Mouse (Mus musculus) heart, embryonic 12.5 days (tissue): ENCODE results near the gene Esam. TPM values are rescaled to one million over a fixed set of nuclear protein-coding genes. Genes with fewer than 3 reads are reported as not detected.

Source experiments
- ATAC-seq: fragments of 200-750 bp; cut with Nextera tagmentation; 2 replicates; pipeline ENCODE4 v1.8.0; 2017; ENCODE audit warnings: moderate TSS enrichment, moderate library complexity; ENCODE audit not compliant: insufficient number of reproducible peaks, low FRiP score
- H3K27ac ChIP-seq: fragments of 300-500 bp; sonication (generic); 2 replicates; pipeline ENCODE4 v1.5.1; 2016; ENCODE audit warnings: mild to moderate bottlenecking, moderate library complexity; ENCODE audit not compliant: poor library complexity, severe bottlenecking
- H3K27me3 ChIP-seq: fragments of 300-500 bp; sonication (generic); replicated peaks from 2 replicates; pipeline ENCODE4 v1.6.1; 2016; ENCODE audit warnings: mild to moderate bottlenecking, moderate library complexity
- H3K36me3 ChIP-seq: fragments of 300-500 bp; sonication (generic); 2 replicates; pipeline ENCODE4 v1.6.1; 2016; ENCODE audit warnings: mild to moderate bottlenecking, moderate library complexity
- H3K4me1 ChIP-seq: fragments of 300-500 bp; sonication (generic); replicated peaks from 2 replicates; pipeline ENCODE4 v1.6.1; 2016; ENCODE audit warnings: mild to moderate bottlenecking
- H3K4me2 ChIP-seq: fragments of 300-500 bp; sonication (generic); 2 replicates; pipeline ENCODE4 v1.6.1; 2016; ENCODE audit warnings: mild to moderate bottlenecking, moderate library complexity
- H3K4me3 ChIP-seq: fragments of 300-500 bp; sonication (generic); 2 replicates; pipeline ENCODE4 v1.5.1; 2016; ENCODE audit warnings: mild to moderate bottlenecking
- H3K9ac ChIP-seq: fragments of 300-500 bp; sonication (generic); 2 replicates; pipeline ENCODE4 v1.6.1; 2016; ENCODE audit warnings: mild to moderate bottlenecking, moderate library complexity
- H3K9me3 ChIP-seq: fragments of 300-500 bp; sonication (generic); replicated peaks from 2 replicates; pipeline ENCODE4 v1.6.1; 2016; ENCODE audit warnings: mild to moderate bottlenecking, moderate library complexity
- WGBS: fragments of 180-500 bp; shearing (Covaris S2); methylation state at CpG from one replicate; pipeline ENCODE4 v1.1.7; 2016; 5-methylcytosine and 5-hydroxymethylcytosine counted together
- polyA plus RNA-seq: library from polyadenylated mRNA; unstranded; fragments of >200 nt; fragmentation: Nextera tagmentation; extraction: Ambion mirVana; gene quantifications from 2 replicates; pipeline ENCODE4 v1.2.1, GENCODE M21; 2016

Esam gene
- polyA plus RNA-seq, 1 experiment from 2014 or later, result 54.6 TPM

GRCm38 (mm10) chr9:37536851-37537250 is 9.0 kb downstream of the Esam start:
- WGBS, result 60% methylated on average over 4 of the region's 4 CpGs
- H3K27ac ChIP-seq, result no peak overlapping the region
- no peak overlapping the region for H3K9ac ChIP-seq
- no peak for ATAC-seq
- H3K4me3 ChIP-seq, result no peak overlapping the region
- H3K36me3 ChIP-seq, result peaks cover 6% of the 10 kb centered on the region; the same call in 1 of the 2 replicates
- H3K9me3 ChIP-seq, result no peaks in the 10 kb centered on the region
- H3K4me1 ChIP-seq, result peaks cover 24% of the 10 kb centered on the region
- H3K4me2 ChIP-seq, result no peak overlapping the region
- H3K27me3 ChIP-seq, result peaks cover 12% of the 10 kb centered on the region; the same call in 1 of the 2 replicates

GRCm38 (mm10) chr9:37537658-37538250 is 9.9 kb downstream of the Esam start:
- ATAC-seq, result peak; percentile 13; the same call in 1 of the 2 replicates
- WGBS, result 56% methylated on average over 5 of the region's 5 CpGs
- H3K27ac ChIP-seq, result no peak overlapping the region
- H3K9me3 ChIP-seq, result no peaks in the 10 kb centered on the region
- peaks cover 23% of the 10 kb centered on the region for H3K4me1 ChIP-seq
- peaks cover 6% of the 10 kb centered on the region; the same call in 1 of the 2 replicates for H3K36me3 ChIP-seq
- no peak overlapping the region for H3K4me3 ChIP-seq
- no peak overlapping the region for H3K9ac ChIP-seq
- H3K27me3 ChIP-seq, result peaks cover 12% of the 10 kb centered on the region; the same call in 1 of the 2 replicates
- H3K4me2 ChIP-seq, result no peak overlapping the region

- no peak within 1 kb of the TSS for H3K4me2 ChIP-seq
- H3K27ac ChIP-seq, result no peak within 1 kb of the TSS
- peaks cover 12% of the 10 kb centered on the region; the same call in 1 of the 2 replicates for H3K27me3 ChIP-seq
- peaks cover 6% of the 10 kb centered on the region; the same call in 1 of the 2 replicates for H3K36me3 ChIP-seq
- no peaks in the 10 kb centered on the region for H3K9me3 ChIP-seq
- no peak for ATAC-seq
- H3K4me1 ChIP-seq, result peaks cover 28% of the 10 kb centered on the region
- WGBS, result 51% methylated on average over 23 of the region's 23 CpGs
- no peak within 1 kb of the TSS for H3K4me3 ChIP-seq
- no peak within 1 kb of the TSS for H3K9ac ChIP-seq
Measured at GRCm38 (mm10) chr9:37539170-37540025, 11.5 kb downstream of the Esam start, which contains the start of gene Vsig2. Gene Vsig2 (plus strand): TSS chr9:37539255.

GRCm38 (mm10) chr9:37540226-37540625 is 12.3 kb downstream of the Esam start:
- peaks cover 14% of the 10 kb centered on the region for H3K27me3 ChIP-seq
- no peak overlapping the region for H3K27ac ChIP-seq
- H3K4me1 ChIP-seq, result peaks cover 33% of the 10 kb centered on the region
- no peak for ATAC-seq
- WGBS, result 86% methylated on average over 4 of the region's 4 CpGs
- no peak overlapping the region for H3K4me2 ChIP-seq
- H3K9ac ChIP-seq, result no peak overlapping the region
- H3K36me3 ChIP-seq, result peaks cover 6% of the 10 kb centered on the region; the same call in 1 of the 2 replicates
- no peak overlapping the region for H3K4me3 ChIP-seq
- no peaks in the 10 kb centered on the region for H3K9me3 ChIP-seq

- H3K4me2 ChIP-seq, result no peak overlapping the region
- no peaks in the 10 kb centered on the region for H3K9me3 ChIP-seq
- H3K36me3 ChIP-seq, result peaks cover 4% of the 10 kb centered on the region; the same call in 1 of the 2 replicates
- no peak overlapping the region for H3K9ac ChIP-seq
- peaks cover 40% of the 10 kb centered on the region for H3K4me1 ChIP-seq
- no peak overlapping the region for H3K27ac ChIP-seq
- H3K27me3 ChIP-seq, result peaks cover 21% of the 10 kb centered on the region
- 79% methylated on average over 6 of the region's 6 CpGs for WGBS
- no peak for ATAC-seq
- no peak overlapping the region for H3K4me3 ChIP-seq
Measured at GRCm38 (mm10) chr9:37540701-37541575, 13.1 kb downstream of the Esam start.

GRCm38 (mm10) chr9:37541851-37542642 is 14.2 kb downstream of the Esam start:
- Histone ChIP-seq H3K4me3 (no peak overlapping the region), H3K27ac (no peak overlapping the region), H3K36me3 (0 out of 2 replicates have a peak, but pooled peaks cover 2% of the 10 kb centered on the region), H3K27me3 (peaks cover 27% of the 10 kb centered on the region), H3K9me3 (no peaks in the 10 kb centered on the region), H3K4me2 (no peak overlapping the region), H3K4me1 (peaks cover 30% of the 10 kb centered on the region), H3K9ac (no peak overlapping the region)
- ATAC-seq, result no peak
- 54% methylated on average over 7 of the region's 7 CpGs for WGBS

GRCm38 (mm10) chr9:37543869-37544440 is 16.1 kb downstream of the Esam start:
- Histone ChIP-seq H3K4me3 (peak overlapping the region; percentile 46), H3K9ac (no peak overlapping the region), H3K9me3 (no peaks in the 10 kb centered on the region), H3K4me2 (peak overlapping the region; percentile 76), H3K27ac (no peak overlapping the region), H3K4me1 (peaks cover 24% of the 10 kb centered on the region), H3K27me3 (peaks cover 29% of the 10 kb centered on the region), H3K36me3 (0 out of 2 replicates have a peak, but pooled peaks cover under 1% of the 10 kb centered on the region)
- WGBS, result 28% methylated on average over 12 of the region's 12 CpGs
- no peak for ATAC-seq

GRCm38 (mm10) chr9:37544447-37545165 is 16.7 kb downstream of the Esam start:
- no peak overlapping the region for H3K9ac ChIP-seq
- peak overlapping the region; percentile 76 for H3K4me2 ChIP-seq
- no peaks in the 10 kb centered on the region for H3K9me3 ChIP-seq
- no peak overlapping the region for H3K27ac ChIP-seq
- H3K36me3 ChIP-seq, result no peaks in the 10 kb centered on the region
- H3K4me1 ChIP-seq, result peaks cover 18% of the 10 kb centered on the region
- peak; percentile 65 for ATAC-seq
- H3K4me3 ChIP-seq, result peak overlapping the region; percentile 46
- 1% methylated on average over 29 of the region's 29 CpGs for WGBS
- peaks cover 34% of the 10 kb centered on the region for H3K27me3 ChIP-seq

GRCm38 (mm10) chr9:37545166-37545610 is 17.3 kb downstream of the Esam start:
- WGBS, result 15% methylated on average over 17 of the region's 17 CpGs
- H3K27ac ChIP-seq, result no peak overlapping the region
- peaks cover 18% of the 10 kb centered on the region for H3K4me1 ChIP-seq
- H3K9ac ChIP-seq, result no peak overlapping the region
- peak overlapping the region; percentile 76 for H3K4me2 ChIP-seq
- peaks cover 34% of the 10 kb centered on the region for H3K27me3 ChIP-seq
- H3K9me3 ChIP-seq, result no peaks in the 10 kb centered on the region
- peak overlapping the region; percentile 46 for H3K4me3 ChIP-seq
- no peaks in the 10 kb centered on the region for H3K36me3 ChIP-seq
- ATAC-seq, result no peak; the same call in 1 of the 2 replicates
